Mouse (Mus musculus) embryonic facial prominence, embryonic 13.5 days (tissue): Measurements from ENCODE around the gene Tanc2. TPM values are rescaled to one million over a fixed set of nuclear protein-coding genes. Genes with fewer than 3 reads are reported as not detected.

Experiments used
- ATAC-seq: fragments of 200-750 bp; cut with Nextera tagmentation; 2 replicates; pipeline ENCODE4 v1.8.0; 2017; ENCODE audit warnings: low read depth; ENCODE audit not compliant: insufficient number of reproducible peaks, insufficient read depth, low FRiP score, low TSS enrichment
- H3K27ac ChIP-seq: fragments of 300-500 bp; sonication (generic); 2 replicates; pipeline ENCODE4 v1.5.1; 2015; ENCODE audit warnings: moderate library complexity, mild to moderate bottlenecking, inconsistent platforms
- H3K27me3 ChIP-seq: fragments of 300-500 bp; sonication (generic); 2 replicates; pipeline ENCODE4 v1.6.1; 2015; ENCODE audit warnings: mild to moderate bottlenecking, inconsistent platforms
- H3K36me3 ChIP-seq: fragments of 300-500 bp; sonication (generic); 2 replicates; pipeline ENCODE4 v1.6.1; 2015; ENCODE audit warnings: mild to moderate bottlenecking, inconsistent platforms
- H3K4me1 ChIP-seq: fragments of 300-500 bp; sonication (generic); 2 replicates; pipeline ENCODE4 v1.6.1; 2015; ENCODE audit warnings: inconsistent platforms
- H3K4me2 ChIP-seq: fragments of 300-500 bp; sonication (generic); 2 replicates; pipeline ENCODE4 v1.6.1; 2015; ENCODE audit warnings: moderate library complexity, mild to moderate bottlenecking, inconsistent platforms
- H3K4me3 ChIP-seq: fragments of 300-500 bp; sonication (generic); 2 replicates; pipeline ENCODE4 v1.5.1; 2015; ENCODE audit warnings: mild to moderate bottlenecking, inconsistent platforms
- H3K9ac ChIP-seq: fragments of 300-500 bp; sonication (generic); 2 replicates; pipeline ENCODE4 v1.6.1; 2015; ENCODE audit warnings: mild to moderate bottlenecking, inconsistent platforms
- H3K9me3 ChIP-seq: fragments of 300-500 bp; sonication (generic); 2 replicates; pipeline ENCODE4 v1.6.1; 2016; ENCODE audit warnings: inconsistent platforms
- WGBS: fragments of 180-500 bp; shearing (Covaris S2); methylation state at CpG from one replicate; pipeline ENCODE4 v1.1.7; 2015; ENCODE audit warnings: mixed read lengths; 5-methylcytosine and 5-hydroxymethylcytosine counted together
- polyA plus RNA-seq: library from polyadenylated mRNA; unstranded; fragments of >200 nt; fragmentation: Nextera tagmentation; extraction: Ambion mirVana; gene quantifications from 2 replicates; pipeline ENCODE4 v1.2.1, GENCODE M21; 2015

Tanc2 gene
- polyA plus RNA-seq, 1 experiment from 2014 or later = 8.2 TPM

- Histone ChIP-seq H3K9me3 (no peaks in the 10 kb centered on the region), H3K4me1 (peaks cover 41% of the 10 kb centered on the region), H3K4me3 (no peak overlapping the region), H3K4me2 (no peak overlapping the region), H3K27me3 (peaks cover 32% of the 10 kb centered on the region), H3K27ac (peak overlapping the region; percentile 41; the same call in 1 of the 2 replicates), H3K9ac (no peak overlapping the region), H3K36me3 (no peaks in the 10 kb centered on the region)
- 35% methylated on average over 11 of the region's 11 CpGs for WGBS
- no peak for ATAC-seq
Observed at GRCm38 (mm10) chr11:105946694-105947154, 356.9 kb downstream of the Tanc2 start.

DNA sequence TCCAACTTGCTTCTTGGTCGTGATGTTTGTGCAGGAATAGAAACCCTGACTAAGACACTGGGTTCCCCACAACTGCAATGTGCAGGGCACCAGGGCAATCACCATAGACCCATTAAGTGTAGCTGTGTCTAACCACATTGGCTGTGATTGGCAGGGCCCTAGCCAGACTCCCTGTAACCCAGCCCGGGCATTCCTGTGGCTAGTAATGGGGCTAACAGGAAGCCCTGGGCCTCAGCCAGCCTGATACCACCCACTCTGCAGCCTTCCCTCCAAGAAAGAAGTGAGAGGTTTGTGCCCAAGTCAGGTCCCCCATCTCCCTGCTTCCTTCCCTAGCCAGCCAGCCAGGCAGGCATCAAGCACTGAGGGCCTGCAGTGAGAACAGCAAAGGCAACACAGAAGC is 358.5 kb downstream of the Tanc2 start:
- 70% methylated on average over 2 of the region's 2 CpGs for WGBS
- Histone ChIP-seq H3K9me3 (no peaks in the 10 kb centered on the region), H3K9ac (no peak overlapping the region), H3K27ac (peak overlapping the region; percentile 39; the same call in 1 of the 2 replicates), H3K4me2 (no peak overlapping the region), H3K4me3 (no peak overlapping the region), H3K27me3 (peaks cover 23% of the 10 kb centered on the region), H3K4me1 (peaks cover 39% of the 10 kb centered on the region), H3K36me3 (no peaks in the 10 kb centered on the region)
- no peak for ATAC-seq

- no peak for ATAC-seq
Observed at GRCm38 (mm10) chr11:105950519-105950918, 360.7 kb downstream of the Tanc2 start.

GRCm38 (mm10) chr11:105951601-105952044 is 361.8 kb downstream of the Tanc2 start:
- 0 out of 2 replicates have a peak, but pooled peaks have one; percentile 34 for ATAC-seq
- WGBS = 27% methylated on average over 3 of the region's 3 CpGs
- Histone ChIP-seq H3K27ac (0 out of 2 replicates have a peak overlapping the region, but pooled peaks have one; percentile 12), H3K4me3 (no peak overlapping the region), H3K9me3 (no peaks in the 10 kb centered on the region), H3K36me3 (no peaks in the 10 kb centered on the region), H3K4me2 (no peak overlapping the region), H3K4me1 (peaks cover 17% of the 10 kb centered on the region), H3K9ac (no peak overlapping the region), H3K27me3 (no peaks in the 10 kb centered on the region)

More at GRCm38 (mm10) chr11:105950519-105950918, 360.7 kb downstream of the Tanc2 start:
- no peaks in the 10 kb centered on the region for H3K36me3 ChIP-seq
- no peaks in the 10 kb centered on the region for H3K9me3 ChIP-seq
- no peak overlapping the region for H3K9ac ChIP-seq
- H3K27me3 ChIP-seq = peaks cover under 1% of the 10 kb centered on the region; the same call in 1 of the 2 replicates
- H3K4me1 ChIP-seq = peaks cover 22% of the 10 kb centered on the region
- no peak overlapping the region for H3K27ac ChIP-seq
- H3K4me2 ChIP-seq = no peak overlapping the region
- 67% methylated on average over 4 of the region's 4 CpGs for WGBS
- no peak overlapping the region for H3K4me3 ChIP-seq

GRCm38 (mm10) chr11:105952111-105952510 is 362.3 kb downstream of the Tanc2 start:
- Histone ChIP-seq H3K9me3 (no peaks in the 10 kb centered on the region), H3K27me3 (no peaks in the 10 kb centered on the region), H3K9ac (no peak overlapping the region), H3K4me1 (peaks cover 17% of the 10 kb centered on the region), H3K4me2 (no peak overlapping the region), H3K27ac (0 out of 2 replicates have a peak overlapping the region, but pooled peaks have one; percentile 12), H3K4me3 (no peak overlapping the region), H3K36me3 (no peaks in the 10 kb centered on the region)
- WGBS = 82% methylated on average over 9 of the region's 9 CpGs
- ATAC-seq = no peak

DNA sequence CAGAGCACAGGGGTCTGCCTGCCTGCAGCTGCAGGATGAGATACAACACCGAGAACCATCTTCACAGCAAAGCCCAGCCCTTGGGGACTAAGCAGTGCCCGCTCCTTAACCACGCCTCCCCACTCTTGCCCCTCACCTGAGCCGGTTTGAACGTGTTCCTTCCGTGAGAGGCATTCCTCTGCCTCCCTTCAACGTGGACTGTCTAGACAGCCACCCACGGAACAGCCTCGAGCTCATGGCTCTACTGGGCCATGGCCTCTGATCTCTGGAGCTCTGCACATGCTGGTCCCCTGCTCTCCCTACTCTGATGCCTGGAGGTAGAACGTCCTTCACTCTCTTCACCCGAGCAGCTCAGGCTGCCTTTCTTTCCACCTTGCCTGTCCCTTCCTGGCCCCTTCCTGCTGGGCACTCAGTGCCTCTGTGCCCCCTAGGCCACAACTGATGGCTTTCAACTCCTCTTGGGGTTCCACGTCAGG is 363.2 kb downstream of the Tanc2 start, which contains the start of gene Cyb561:
TSS of gene Cyb561 (minus strand) at position 426 of the 476 bp plus-strand sequence.
- H3K36me3 ChIP-seq = no peaks in the 10 kb centered on the region
- WGBS = 69% methylated on average over 12 of the region's 12 CpGs
- H3K4me1 ChIP-seq = peaks cover 17% of the 10 kb centered on the region
- no peak within 1 kb of the TSS for H3K9ac ChIP-seq
- H3K27ac ChIP-seq = 0 out of 2 replicates have a peak within 1 kb of the TSS, but pooled peaks have one; percentile 17
- no peaks in the 10 kb centered on the region for H3K27me3 ChIP-seq
- H3K4me3 ChIP-seq = no peak within 1 kb of the TSS
- no peak within 1 kb of the TSS for H3K4me2 ChIP-seq
- ATAC-seq = 0 out of 2 replicates have a peak, but pooled peaks have one; percentile 27
- no peaks in the 10 kb centered on the region for H3K9me3 ChIP-seq

- no peak overlapping the region for H3K27ac ChIP-seq
- WGBS = 76% methylated on average over 6 of the region's 6 CpGs
- no peaks in the 10 kb centered on the region for H3K9me3 ChIP-seq
- H3K4me2 ChIP-seq = no peak overlapping the region
- ATAC-seq = 0 out of 2 replicates have a peak, but pooled peaks have one; percentile 13
- no peak overlapping the region for H3K9ac ChIP-seq
- peaks cover 15% of the 10 kb centered on the region for H3K4me1 ChIP-seq
- H3K4me3 ChIP-seq = no peak overlapping the region
- no peaks in the 10 kb centered on the region for H3K36me3 ChIP-seq
- H3K27me3 ChIP-seq = no peaks in the 10 kb centered on the region
Observed at GRCm38 (mm10) chr11:105953402-105953801, 363.6 kb downstream of the Tanc2 start.

DNA sequence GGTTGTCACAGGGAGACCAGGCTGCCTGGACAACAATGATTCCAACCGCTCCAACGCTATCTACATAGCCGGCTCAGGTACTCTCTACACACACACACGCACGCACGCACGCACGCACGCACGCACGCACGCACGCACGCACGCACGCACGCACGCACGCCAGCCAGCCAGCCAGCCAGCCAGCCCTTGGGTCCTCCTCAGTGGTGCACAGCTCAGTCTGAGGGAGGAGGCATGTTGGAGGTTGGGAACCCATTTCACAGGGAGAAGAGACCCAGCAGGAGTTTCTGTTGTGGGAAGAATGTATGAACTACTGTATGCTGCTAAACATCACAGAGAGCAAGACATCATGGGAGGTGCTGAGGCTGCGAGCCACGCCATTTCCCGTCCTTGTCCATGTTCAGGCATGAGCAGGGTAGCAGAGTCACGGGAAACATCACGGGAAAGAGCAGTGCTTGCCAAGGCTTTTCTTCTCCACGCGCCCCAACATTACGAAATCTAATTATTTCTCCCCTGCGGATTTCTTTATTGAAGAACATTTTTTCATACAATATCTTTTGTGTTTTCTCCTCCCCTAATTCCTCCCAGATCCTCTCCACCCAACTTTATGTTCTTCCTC is 366.1 kb downstream of the Tanc2 start:
- Histone ChIP-seq H3K4me3 (no peak overlapping the region), H3K4me2 (no peak overlapping the region), H3K27ac (no peak overlapping the region), H3K36me3 (no peaks in the 10 kb centered on the region), H3K9me3 (no peaks in the 10 kb centered on the region), H3K9ac (no peak overlapping the region), H3K27me3 (no peaks in the 10 kb centered on the region), H3K4me1 (peaks cover 8% of the 10 kb centered on the region)
- WGBS = 86% methylated on average over 28 of the region's 28 CpGs
- ATAC-seq = no peak

GRCm38 (mm10) chr11:105957501-105957900 is 367.7 kb downstream of the Tanc2 start:
- no peak for ATAC-seq
- 54% methylated on average over 6 of the region's 6 CpGs for WGBS
- H3K27ac ChIP-seq = no peak overlapping the region
- no peak overlapping the region for H3K4me2 ChIP-seq
- no peaks in the 10 kb centered on the region for H3K9me3 ChIP-seq
- H3K4me3 ChIP-seq = no peak overlapping the region
- H3K9ac ChIP-seq = no peak overlapping the region
- H3K4me1 ChIP-seq = no peaks in the 10 kb centered on the region
- no peaks in the 10 kb centered on the region for H3K36me3 ChIP-seq
- no peaks in the 10 kb centered on the region for H3K27me3 ChIP-seq

GRCm38 (mm10) chr11:105958566-105958965 is 368.8 kb downstream of the Tanc2 start:
- no peak overlapping the region for H3K4me2 ChIP-seq
- no peak overlapping the region for H3K9ac ChIP-seq
- 46% methylated on average over 1 of the region's 1 CpGs for WGBS
- H3K27me3 ChIP-seq = no peaks in the 10 kb centered on the region
- no peak overlapping the region for H3K4me3 ChIP-seq
- no peak overlapping the region for H3K27ac ChIP-seq
- H3K36me3 ChIP-seq = no peaks in the 10 kb centered on the region
- no peaks in the 10 kb centered on the region for H3K4me1 ChIP-seq
- no peaks in the 10 kb centered on the region for H3K9me3 ChIP-seq
- no peak for ATAC-seq

- no peak for ATAC-seq
- H3K4me2 ChIP-seq = no peak overlapping the region
- 58% methylated on average over 17 of the region's 17 CpGs for WGBS
- H3K27me3 ChIP-seq = no peaks in the 10 kb centered on the region
- no peak overlapping the region for H3K27ac ChIP-seq
- no peaks in the 10 kb centered on the region for H3K4me1 ChIP-seq
- H3K9ac ChIP-seq = no peak overlapping the region
- H3K36me3 ChIP-seq = no peaks in the 10 kb centered on the region
- no peak overlapping the region for H3K4me3 ChIP-seq
- no peaks in the 10 kb centered on the region for H3K9me3 ChIP-seq
Observed at GRCm38 (mm10) chr11:105959355-105959754, 369.6 kb downstream of the Tanc2 start.

- 65% methylated on average over 5 of the region's 5 CpGs for whole genome bisulfite sequencing
- Histone ChIP-seq H3K4me1 (peaks cover 15% of the 10 kb centered on the region), H3K27me3 (peaks cover 43% of the 10 kb centered on the region), H3K9me3 (no peaks in the 10 kb centered on the region), H3K27ac (no peak overlapping the region), H3K9ac (no peak overlapping the region), H3K4me3 (no peak overlapping the region), H3K36me3 (no peaks in the 10 kb centered on the region), H3K4me2 (no peak overlapping the region)
- ATAC-seq = no peak
Observed at GRCm38 (mm10) chr11:105964691-105965090, 374.9 kb downstream of the Tanc2 start.
